Mouse (Mus musculus) stomach, embryonic 16.5 days (tissue): Measurements from ENCODE around the gene 1700016K19Rik. TPM values are rescaled to one million over a fixed set of nuclear protein-coding genes. Genes with fewer than 3 reads are reported as not detected.

ENCODE experiments used
- ATAC-seq: fragments of 200-750 bp; cut with Nextera tagmentation; 2 replicates; pipeline ENCODE4 v1.8.0; 2017; ENCODE audit warnings: moderate number of reproducible peaks, moderate TSS enrichment; ENCODE audit not compliant: insufficient read depth, low FRiP score
- H3K27ac ChIP-seq: fragments of 300-500 bp; sonication (generic); 2 replicates; pipeline ENCODE4 v1.5.1; 2014; ENCODE audit warnings: low read length
- H3K27me3 ChIP-seq: fragments of 300-500 bp; sonication (generic); 2 replicates; pipeline ENCODE4 v1.6.1; 2014; ENCODE audit warnings: low read length, control low read depth, mixed read lengths; ENCODE audit not compliant: control insufficient read depth, insufficient read depth
- H3K36me3 ChIP-seq: fragments of 300-500 bp; sonication (generic); 2 replicates; pipeline ENCODE4 v1.6.1; 2014; ENCODE audit warnings: low read length; ENCODE audit not compliant: control insufficient read depth, insufficient read depth
- H3K4me1 ChIP-seq: fragments of 300-500 bp; sonication (generic); 2 replicates; pipeline ENCODE4 v1.6.1; 2014; ENCODE audit warnings: low read length, control low read depth, mixed read lengths; ENCODE audit not compliant: control insufficient read depth, insufficient read depth
- H3K4me2 ChIP-seq: fragments of 300-500 bp; sonication (generic); 2 replicates; pipeline ENCODE4 v1.6.1; 2014; ENCODE audit warnings: low read depth, low read length, mixed read lengths
- H3K4me3 ChIP-seq: fragments of 300-500 bp; sonication (generic); replicated peaks from 2 replicates; pipeline ENCODE4 v1.5.1; 2014; ENCODE audit warnings: mild to moderate bottlenecking, low read length
- H3K9ac ChIP-seq: fragments of 300-500 bp; sonication (generic); 2 replicates; pipeline ENCODE4 v1.6.1; 2014; ENCODE audit warnings: low read length
- H3K9me3 ChIP-seq: fragments of 300-500 bp; sonication (generic); replicated peaks from 2 replicates; pipeline ENCODE4 v1.6.1; 2016; ENCODE audit warnings: low read length, control low read depth; ENCODE audit not compliant: control insufficient read depth
- WGBS: fragments of 180-500 bp; shearing (Covaris S2); extraction: QIAGEN DNeasy Blood & Tissue Kit; methylation state at CpG from one replicate; pipeline ENCODE4 v1.1.7; 2014; 5-methylcytosine and 5-hydroxymethylcytosine counted together
- polyA plus RNA-seq: library from polyadenylated mRNA; unstranded; fragments of >200 nt; fragmentation: Nextera tagmentation; extraction: Ambion mirVana; gene quantifications from 2 replicates; pipeline ENCODE4 v1.2.1, GENCODE M21; 2015

1700016K19Rik gene
- polyA plus RNA-seq, 1 experiment from 2014 or later = 2.9 TPM

DNA sequence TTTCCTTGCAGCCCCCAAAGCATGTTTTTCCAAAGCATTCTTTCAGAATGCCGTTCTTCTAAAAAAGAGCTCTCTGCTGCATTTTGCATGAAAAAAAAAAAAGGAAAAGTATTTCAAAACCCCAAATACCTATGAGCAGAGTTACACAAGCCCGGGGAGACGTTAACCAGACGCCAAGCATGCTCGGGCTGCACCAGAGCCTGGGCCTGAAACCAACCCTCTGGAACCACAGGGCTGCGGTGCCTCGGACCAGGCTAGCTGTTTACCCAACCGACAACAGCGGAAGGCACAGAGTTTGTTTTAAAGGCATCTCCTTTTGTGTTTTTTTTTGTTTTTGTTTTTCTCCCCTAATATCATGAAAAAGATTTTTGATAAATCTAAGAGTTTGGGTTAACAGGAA lies 21.2 kb downstream of the 1700016K19Rik start:
- H3K4me1 ChIP-seq = peaks cover 7% of the 10 kb centered on the region; the same call in 1 of the 2 replicates
- H3K27me3 ChIP-seq = no peaks in the 10 kb centered on the region
- no peak overlapping the region for H3K27ac ChIP-seq
- ATAC-seq = no peak
- no peak overlapping the region for H3K4me3 ChIP-seq
- H3K9me3 ChIP-seq = no peaks in the 10 kb centered on the region
- H3K4me2 ChIP-seq = no peak overlapping the region
- no peak overlapping the region for H3K9ac ChIP-seq
- no peaks in the 10 kb centered on the region; the same call in 1 of the 2 replicates for H3K36me3 ChIP-seq
- 55% methylated on average over 9 of the region's 9 CpGs for WGBS

DNA sequence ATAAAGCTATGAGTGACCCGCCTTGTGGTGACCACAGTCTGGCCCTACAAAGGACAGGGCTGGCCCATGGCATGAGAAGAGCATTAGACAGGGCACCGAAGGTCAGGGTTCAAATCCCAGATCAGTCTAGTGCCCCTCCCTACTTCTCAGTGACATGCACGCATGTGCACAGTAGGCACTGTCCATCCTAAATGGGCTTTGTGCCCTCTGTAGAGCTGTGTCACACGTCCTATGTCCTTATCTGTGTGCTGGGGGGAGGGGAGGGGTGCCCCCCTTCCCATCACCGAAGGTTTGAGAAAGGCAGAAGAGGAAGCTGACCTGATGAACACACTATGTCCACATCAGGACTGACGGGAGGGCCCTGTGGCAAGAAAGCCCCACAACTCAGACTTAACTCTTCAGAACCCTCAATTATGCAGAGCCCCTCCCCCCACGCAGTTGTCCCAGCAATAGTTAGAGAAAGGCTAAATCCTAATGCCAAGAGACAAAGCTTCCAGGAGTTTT lies 25.4 kb downstream of the 1700016K19Rik start:
- ATAC-seq = no peak
- peak overlapping the region; percentile 94; the same call in 1 of the 2 replicates for H3K9ac ChIP-seq
- WGBS = 71% methylated on average over 7 of the region's 7 CpGs

DNA sequence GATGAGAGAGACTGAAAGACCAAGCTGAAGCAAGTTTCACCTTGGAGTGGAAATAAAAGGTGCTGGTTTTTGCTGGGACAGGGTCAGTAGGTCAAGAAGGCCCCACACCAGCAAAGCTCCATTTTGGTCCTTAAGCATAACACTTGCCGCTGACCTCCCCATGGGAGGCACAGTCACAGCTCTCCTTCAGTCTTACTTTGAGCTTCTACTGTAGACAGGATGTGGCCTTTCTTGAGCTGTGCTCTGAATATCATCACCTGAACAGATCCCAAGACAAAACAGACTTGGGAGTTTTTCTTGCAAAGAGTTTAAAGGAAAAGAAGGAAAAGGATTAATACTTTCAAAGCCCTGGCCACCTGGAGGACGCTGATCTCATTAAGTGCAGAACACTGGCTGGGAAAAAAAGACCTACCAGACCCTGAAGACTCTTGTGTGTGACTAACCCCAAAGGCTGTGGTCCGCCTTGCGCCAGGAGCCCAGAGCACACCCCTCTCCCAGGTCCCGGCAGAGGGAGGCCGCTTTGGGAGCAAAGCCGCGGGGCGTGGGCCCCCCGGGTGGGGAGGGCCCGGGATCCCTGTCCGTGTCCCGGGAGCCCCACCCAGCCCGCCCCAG lies 26.9 kb downstream of the 1700016K19Rik start:
- WGBS = 4% methylated on average over 14 of the region's 14 CpGs
- no peaks in the 10 kb centered on the region for H3K27me3 ChIP-seq
- no peak for ATAC-seq

More for the DNA sequence above, 25.4 kb downstream of the 1700016K19Rik start:
- no peaks in the 10 kb centered on the region for H3K27me3 ChIP-seq
- no peak overlapping the region for H3K27ac ChIP-seq
- H3K36me3 ChIP-seq = no peaks in the 10 kb centered on the region; the same call in 1 of the 2 replicates
- H3K9me3 ChIP-seq = no peaks in the 10 kb centered on the region
- H3K4me2 ChIP-seq = peak overlapping the region; percentile 82
- H3K4me1 ChIP-seq = peaks cover 21% of the 10 kb centered on the region; the same call in 1 of the 2 replicates
- peak overlapping the region; percentile 95; the same call in 1 of the 2 replicates for H3K4me3 ChIP-seq

DNA sequence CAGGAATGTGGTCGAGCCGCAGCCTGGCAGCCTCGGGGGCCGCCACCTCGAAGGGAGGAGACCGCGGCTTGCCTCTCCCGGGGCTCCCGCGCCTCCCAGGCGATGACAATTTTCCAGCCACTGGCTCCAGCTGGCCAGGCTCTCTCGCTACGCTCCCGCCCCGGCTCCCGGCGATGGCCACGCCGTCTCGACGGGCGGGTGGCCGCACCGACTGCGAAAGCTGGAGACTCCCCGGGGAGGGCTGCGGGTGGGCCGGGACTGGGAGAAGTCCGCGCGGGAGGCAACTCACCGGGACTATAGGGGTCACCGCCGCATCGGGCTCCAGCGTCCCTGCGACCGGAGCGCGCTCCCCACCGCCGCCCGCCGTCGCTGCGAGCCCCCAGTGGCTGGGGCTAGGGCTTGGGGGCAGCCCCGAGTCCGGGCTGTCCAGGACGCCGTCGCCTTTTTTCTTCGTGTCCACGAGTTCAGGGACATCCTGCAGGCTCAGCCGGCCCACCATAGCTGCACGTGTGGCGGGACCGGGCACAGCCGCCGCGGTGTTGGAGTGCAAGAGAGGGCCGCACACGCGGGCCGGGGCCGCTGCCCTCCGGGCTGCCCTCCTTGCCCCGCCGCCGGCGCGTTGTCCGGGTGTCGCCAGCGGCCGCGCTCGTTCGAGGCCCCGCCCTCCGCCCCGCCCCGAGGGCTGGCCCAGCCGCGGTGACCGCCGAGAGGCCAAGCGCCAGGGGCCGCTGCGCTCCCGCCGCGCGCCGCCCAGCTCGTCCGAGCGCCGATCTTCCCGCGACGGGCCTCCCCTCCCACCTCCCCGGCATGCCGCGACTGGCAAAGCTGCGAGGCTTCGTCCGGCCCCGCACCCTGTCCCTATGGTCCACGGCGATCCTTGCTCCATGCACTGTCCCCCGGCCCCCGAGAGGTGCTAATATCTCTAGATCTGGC lies 27.7 kb downstream of the 1700016K19Rik start, which contains the start of gene Rflnb:
Gene Rflnb (minus strand): TSS at position 644 of the 933 bp plus-strand sequence.
- ATAC-seq = peak; percentile 94
- Histone ChIP-seq H3K9me3 (no peaks in the 10 kb centered on the region), H3K36me3 (no peaks in the 10 kb centered on the region; the same call in 1 of the 2 replicates), H3K4me3 (peak within 1 kb of the TSS; percentile 95), H3K27me3 (no peaks in the 10 kb centered on the region), H3K9ac (peak within 1 kb of the TSS; percentile 94), H3K4me1 (peaks cover 19% of the 10 kb centered on the region; the same call in 1 of the 2 replicates), H3K4me2 (peak within 1 kb of the TSS; percentile 82), H3K27ac (peak within 1 kb of the TSS; percentile 88)
- WGBS = under 1% methylated on average over 103 of the region's 112 CpGs

More for the DNA sequence above, 26.9 kb downstream of the 1700016K19Rik start:
- Histone ChIP-seq H3K4me2 (peak overlapping the region; percentile 82), H3K4me1 (peaks cover 19% of the 10 kb centered on the region; the same call in 1 of the 2 replicates), H3K9me3 (no peaks in the 10 kb centered on the region), H3K36me3 (no peaks in the 10 kb centered on the region; the same call in 1 of the 2 replicates), H3K9ac (peak overlapping the region; percentile 94), H3K4me3 (peak overlapping the region; percentile 95), H3K27ac (peak overlapping the region; percentile 86)

DNA sequence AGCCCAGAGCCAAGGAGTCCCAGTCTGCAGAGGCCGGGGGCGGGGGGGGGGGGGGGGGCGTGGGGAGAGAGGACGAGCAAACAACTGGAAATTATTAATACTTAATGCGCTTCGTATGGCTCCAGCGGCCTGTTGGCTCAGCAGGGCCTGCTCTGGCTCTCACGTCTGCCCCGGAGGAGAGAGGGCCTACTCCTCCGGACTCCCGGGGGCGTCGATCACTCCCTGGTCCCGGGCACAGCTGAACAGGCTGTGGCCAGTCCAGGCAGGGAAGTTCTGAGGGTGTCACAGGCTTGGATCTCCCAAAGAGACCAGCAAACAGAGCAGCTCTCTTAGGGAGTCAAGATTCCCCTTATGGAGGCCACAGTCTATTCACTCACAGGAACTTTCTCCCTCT lies 28.4 kb downstream of the 1700016K19Rik start:
- Histone ChIP-seq H3K36me3 (no peaks in the 10 kb centered on the region; the same call in 1 of the 2 replicates), H3K27me3 (no peaks in the 10 kb centered on the region), H3K4me2 (peak overlapping the region; percentile 82), H3K27ac (peak overlapping the region; percentile 88), H3K4me1 (peaks cover 19% of the 10 kb centered on the region; the same call in 1 of the 2 replicates), H3K4me3 (peak overlapping the region; percentile 95), H3K9me3 (no peaks in the 10 kb centered on the region), H3K9ac (peak overlapping the region; percentile 94)
- peak; percentile 22; the same call in 1 of the 2 replicates for ATAC-seq
- 3% methylated on average over 12 of the region's 14 CpGs for WGBS

DNA sequence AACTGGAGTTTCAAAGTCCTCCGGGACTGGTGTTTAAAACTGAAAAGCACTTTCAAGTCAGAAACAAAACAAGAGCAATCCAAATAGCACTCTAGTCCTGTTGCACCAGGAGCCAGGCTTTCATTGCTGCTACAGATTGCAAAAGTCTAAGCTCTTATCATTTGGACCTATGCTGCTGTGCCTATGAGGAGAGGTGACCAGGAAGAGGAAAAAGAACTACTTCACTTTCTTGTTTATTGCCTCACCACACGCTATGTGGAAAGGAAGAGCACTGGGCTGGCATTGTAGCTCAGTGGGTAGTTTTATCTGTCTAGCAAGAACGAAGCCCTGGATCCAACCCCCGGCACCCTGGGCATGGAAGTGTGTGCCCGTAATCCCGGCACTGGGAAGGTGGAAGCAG lies 33.6 kb downstream of the 1700016K19Rik start:
- no peaks in the 10 kb centered on the region for H3K27me3 ChIP-seq
- ATAC-seq = no peak
- H3K9ac ChIP-seq = no peak overlapping the region
- H3K4me3 ChIP-seq = no peak overlapping the region
- no peaks in the 10 kb centered on the region for H3K9me3 ChIP-seq
- no peak overlapping the region for H3K27ac ChIP-seq
- H3K4me2 ChIP-seq = no peak overlapping the region
- WGBS = 76% methylated on average over 6 of the region's 6 CpGs
- H3K36me3 ChIP-seq = no peaks in the 10 kb centered on the region
- H3K4me1 ChIP-seq = peaks cover 8% of the 10 kb centered on the region

DNA sequence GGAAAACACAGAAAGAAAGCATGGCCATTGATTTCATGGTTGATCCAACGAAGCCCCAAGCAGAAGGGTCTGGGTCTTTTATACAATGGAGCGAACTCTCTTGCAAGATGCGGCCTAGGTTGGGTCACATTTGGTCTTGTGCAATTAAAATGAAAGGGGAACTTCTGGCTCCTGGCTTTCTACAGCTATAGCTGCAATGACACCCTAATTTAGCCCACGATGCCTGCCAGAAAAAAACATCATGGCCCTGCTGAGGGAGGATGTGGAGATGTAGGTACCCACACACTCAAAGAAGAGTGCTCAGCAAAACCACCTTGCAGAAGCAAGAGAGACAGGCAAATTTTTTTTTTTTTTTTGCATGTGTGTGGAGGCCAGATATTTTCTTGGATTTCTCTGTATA lies 34.1 kb downstream of the 1700016K19Rik start:
- H3K9me3 ChIP-seq = no peaks in the 10 kb centered on the region
- WGBS = 86% methylated on average over 4 of the region's 4 CpGs
- H3K9ac ChIP-seq = no peak overlapping the region
- no peaks in the 10 kb centered on the region for H3K27me3 ChIP-seq
- no peak overlapping the region for H3K4me3 ChIP-seq
- ATAC-seq = no peak
- no peak overlapping the region for H3K4me2 ChIP-seq
- peaks cover 7% of the 10 kb centered on the region for H3K4me1 ChIP-seq
- no peak overlapping the region for H3K27ac ChIP-seq
- no peaks in the 10 kb centered on the region for H3K36me3 ChIP-seq

DNA sequence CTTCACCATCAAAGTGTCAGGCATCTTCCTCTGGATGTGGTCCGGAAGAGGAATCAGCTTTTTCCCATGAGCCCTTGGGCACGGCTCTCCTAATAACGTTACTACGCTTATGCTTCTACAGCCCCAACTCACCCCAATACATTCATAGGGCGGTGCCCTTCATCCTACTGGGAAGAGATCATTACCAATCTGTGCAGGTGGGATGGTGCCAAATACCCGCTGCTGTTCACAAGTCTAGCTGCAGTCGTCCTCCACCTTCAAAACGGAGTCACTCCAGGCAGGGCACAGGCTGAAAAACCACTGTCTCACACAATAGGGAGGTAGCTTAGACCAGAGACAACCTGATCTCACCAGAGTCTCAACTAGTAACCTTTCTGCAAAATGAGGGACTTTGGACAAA lies 35.5 kb downstream of the 1700016K19Rik start:
- no peak overlapping the region for H3K4me2 ChIP-seq
- no peaks in the 10 kb centered on the region for H3K27me3 ChIP-seq
- ATAC-seq = no peak
- H3K9ac ChIP-seq = no peak overlapping the region
- peaks cover 5% of the 10 kb centered on the region; the same call in 1 of the 2 replicates for H3K4me1 ChIP-seq
- WGBS = 84% methylated on average over 8 of the region's 8 CpGs
- no peaks in the 10 kb centered on the region for H3K9me3 ChIP-seq
- H3K27ac ChIP-seq = no peak overlapping the region
- H3K4me3 ChIP-seq = no peak overlapping the region
- no peaks in the 10 kb centered on the region for H3K36me3 ChIP-seq
